Mouse (Mus musculus): Measurements from ENCODE around the gene D430041D05Rik. TPM values are rescaled to one million over a fixed set of nuclear protein-coding genes. Genes with fewer than 3 reads are reported as not detected.
A peak's percentile ranks its signal among the peaks of the same experiment; 100 is the strongest.

D430041D05Rik gene
- polyA plus RNA-seq, 1 experiment from 2014 or later, result 10.2 TPM

DNA sequence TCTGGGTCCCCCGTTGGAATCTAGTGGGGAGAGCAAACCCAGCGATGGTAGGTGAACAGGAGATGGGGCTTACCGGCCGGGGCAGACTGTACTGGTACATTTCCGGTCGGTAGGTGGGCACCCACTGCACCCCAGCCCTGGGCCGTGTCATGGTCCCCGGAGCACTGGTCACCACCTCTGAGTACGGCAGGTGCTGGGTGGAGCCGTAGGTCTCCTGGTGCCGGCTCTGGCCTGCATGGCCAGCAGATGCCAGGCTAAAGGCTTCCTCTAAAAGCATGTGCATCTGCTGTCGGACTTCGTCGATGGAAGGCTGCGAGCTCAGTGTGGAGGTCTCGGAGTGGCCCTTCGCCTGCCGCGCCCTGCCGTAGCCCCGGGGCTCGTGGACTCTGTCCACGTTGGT lies 243.0 kb downstream of the D430041D05Rik start:
- Histone ChIP-seq H3K27me3 (no peaks in the 10 kb centered on the region), H3K4me3 (no peak overlapping the region), H3K4me2 (no peak overlapping the region), H3K9me3 (no peaks in the 10 kb centered on the region), H3K9ac (no peak overlapping the region), H3K36me3 (peaks cover 9% of the 10 kb centered on the region), H3K27ac (replicated peaks) (0 out of 2 replicates have a peak overlapping the region, but pooled peaks have one; percentile 9), H3K4me1 (replicated peaks) (0 out of 2 replicates have a peak, but pooled peaks cover 4% of the 10 kb centered on the region)
- WGBS, result 90% methylated on average over 23 of the region's 23 CpGs
- ATAC-seq (ENCODE audit: low FRiP score, low read depth), result 0 out of 2 replicates have a peak, but pooled peaks have one; percentile 28

GRCm38 (mm10) chr2:104165631-104166030 lies 245.2 kb downstream of the D430041D05Rik start:
- H3K4me1 ChIP-seq (replicated peaks), result 0 out of 2 replicates have a peak, but pooled peaks cover 4% of the 10 kb centered on the region
- no peak overlapping the region for H3K27ac ChIP-seq (replicated peaks)
- H3K36me3 ChIP-seq, result peaks cover 9% of the 10 kb centered on the region
- no peak overlapping the region for H3K4me2 ChIP-seq
- H3K9me3 ChIP-seq, result no peaks in the 10 kb centered on the region
- ATAC-seq (ENCODE audit: low FRiP score, low read depth), result no peak
- no peak overlapping the region for H3K9ac ChIP-seq
- H3K4me3 ChIP-seq, result no peak overlapping the region
- no peaks in the 10 kb centered on the region for H3K27me3 ChIP-seq
- 94% methylated on average over 2 of the region's 2 CpGs for WGBS

- no peak overlapping the region for H3K9ac ChIP-seq
- 87% methylated on average over 4 of the region's 4 CpGs for WGBS
- no peak overlapping the region for H3K4me3 ChIP-seq
- ATAC-seq (ENCODE audit: low FRiP score, low read depth), result no peak
- peaks cover 9% of the 10 kb centered on the region for H3K36me3 ChIP-seq
- no peaks in the 10 kb centered on the region for H3K9me3 ChIP-seq
- H3K27me3 ChIP-seq, result no peaks in the 10 kb centered on the region
- 0 out of 2 replicates have a peak, but pooled peaks cover 4% of the 10 kb centered on the region for H3K4me1 ChIP-seq (replicated peaks)
- H3K4me2 ChIP-seq, result no peak overlapping the region
- no peak overlapping the region for H3K27ac ChIP-seq (replicated peaks)
These were observed 246.8 kb downstream of the D430041D05Rik start for GRCm38 (mm10) chr2:104163978-104164487.

DNA sequence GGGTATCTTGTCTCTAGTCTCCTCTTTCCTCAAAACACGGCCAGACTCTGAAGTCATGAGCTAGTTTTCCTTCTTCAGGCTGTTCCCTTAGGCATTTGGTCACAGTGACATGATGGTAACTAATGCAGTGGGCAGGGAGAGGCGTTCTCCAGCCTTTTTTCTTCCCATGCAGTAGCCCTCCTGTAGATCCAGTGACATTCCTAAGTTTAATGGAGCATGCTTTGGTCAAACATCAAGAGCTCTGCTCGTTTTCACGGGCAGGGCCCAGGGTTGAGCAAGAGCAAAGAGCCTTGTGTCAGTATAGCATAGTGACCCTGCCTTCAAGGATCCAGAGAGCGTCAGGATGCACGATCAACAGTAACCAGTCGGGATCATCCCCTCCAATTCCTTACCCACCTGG lies 247.4 kb downstream of the D430041D05Rik start:
- H3K9me3 ChIP-seq, result no peaks in the 10 kb centered on the region
- no peaks in the 10 kb centered on the region for H3K27me3 ChIP-seq
- H3K4me2 ChIP-seq, result no peak overlapping the region
- H3K27ac ChIP-seq (replicated peaks), result no peak overlapping the region
- no peak for ATAC-seq (ENCODE audit: low FRiP score, low read depth)
- H3K4me1 ChIP-seq (replicated peaks), result no peaks in the 10 kb centered on the region
- H3K9ac ChIP-seq, result no peak overlapping the region
- H3K36me3 ChIP-seq, result peaks cover 9% of the 10 kb centered on the region
- 81% methylated on average over 7 of the region's 7 CpGs for WGBS
- no peak overlapping the region for H3K4me3 ChIP-seq

GRCm38 (mm10) chr2:104157831-104158230 lies 253.0 kb downstream of the D430041D05Rik start:
- H3K4me3 ChIP-seq, result no peak overlapping the region
- no peaks in the 10 kb centered on the region for H3K4me1 ChIP-seq (replicated peaks)
- no peak overlapping the region for H3K27ac ChIP-seq (replicated peaks)
- H3K4me2 ChIP-seq, result no peak overlapping the region
- H3K9me3 ChIP-seq, result no peaks in the 10 kb centered on the region
- WGBS, result 79% methylated on average over 4 of the region's 4 CpGs
- H3K36me3 ChIP-seq, result 0 out of 2 replicates have a peak, but pooled peaks cover 4% of the 10 kb centered on the region
- no peak overlapping the region for H3K9ac ChIP-seq
- no peaks in the 10 kb centered on the region for H3K27me3 ChIP-seq
- ATAC-seq (ENCODE audit: low FRiP score, low read depth), result no peak

DNA sequence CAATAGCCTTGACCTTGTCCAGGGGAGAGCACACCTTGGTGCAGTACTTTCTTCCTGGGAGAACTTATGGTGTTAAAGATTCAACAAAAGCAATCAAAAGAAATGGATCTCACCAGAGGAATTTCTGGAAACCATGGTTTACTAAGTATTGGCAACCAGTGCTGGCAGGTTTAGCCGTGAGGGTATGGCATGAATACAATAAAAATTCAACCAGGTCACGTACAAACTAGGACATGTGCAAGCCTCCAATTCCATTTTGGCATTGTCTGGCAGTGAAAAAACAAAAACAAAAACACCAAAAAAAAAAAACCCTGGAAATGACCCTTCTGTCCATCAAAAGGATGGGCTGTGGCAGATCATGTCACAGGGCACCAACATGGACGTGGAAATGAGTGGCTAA lies 256.9 kb downstream of the D430041D05Rik start:
- ATAC-seq (ENCODE audit: low FRiP score, low read depth), result no peak
- 80% methylated on average over 3 of the region's 3 CpGs for WGBS
- Histone ChIP-seq H3K27me3 (no peaks in the 10 kb centered on the region), H3K4me3 (no peak overlapping the region), H3K4me2 (no peak overlapping the region), H3K4me1 (replicated peaks) (no peaks in the 10 kb centered on the region), H3K9ac (no peak overlapping the region), H3K27ac (replicated peaks) (no peak overlapping the region), H3K9me3 (no peaks in the 10 kb centered on the region), H3K36me3 (peaks cover 25% of the 10 kb centered on the region)

DNA sequence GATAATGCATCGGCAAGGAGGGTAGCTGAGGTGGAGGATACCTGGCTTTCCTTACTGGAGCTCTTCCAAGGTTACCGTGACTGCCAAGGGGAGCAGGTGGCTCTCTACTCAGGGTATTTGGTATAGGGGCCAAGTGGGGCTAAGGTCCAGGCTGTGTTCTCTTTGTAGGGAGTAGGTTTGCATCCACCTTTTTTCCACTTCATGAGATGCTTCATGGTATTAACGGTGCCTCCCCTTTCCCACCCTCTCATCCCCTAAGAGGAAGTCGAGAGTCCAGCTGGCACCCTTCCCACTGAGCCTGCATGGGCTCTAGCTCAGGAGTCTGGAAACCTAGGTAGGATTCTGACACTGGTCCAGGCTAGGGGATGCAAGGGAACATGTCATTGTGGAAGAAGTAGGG lies 257.5 kb downstream of the D430041D05Rik start:
- H3K4me3 ChIP-seq, result no peak overlapping the region
- H3K9ac ChIP-seq, result no peak overlapping the region
- H3K9me3 ChIP-seq, result no peaks in the 10 kb centered on the region
- no peak overlapping the region for H3K27ac ChIP-seq (replicated peaks)
- H3K27me3 ChIP-seq, result no peaks in the 10 kb centered on the region
- WGBS, result 75% methylated on average over 4 of the region's 4 CpGs
- H3K4me2 ChIP-seq, result no peak overlapping the region
- H3K36me3 ChIP-seq, result peaks cover 25% of the 10 kb centered on the region
- 0 out of 2 replicates have a peak, but pooled peaks have one; percentile 11 for ATAC-seq (ENCODE audit: low FRiP score, low read depth)
- H3K4me1 ChIP-seq (replicated peaks), result no peaks in the 10 kb centered on the region

DNA sequence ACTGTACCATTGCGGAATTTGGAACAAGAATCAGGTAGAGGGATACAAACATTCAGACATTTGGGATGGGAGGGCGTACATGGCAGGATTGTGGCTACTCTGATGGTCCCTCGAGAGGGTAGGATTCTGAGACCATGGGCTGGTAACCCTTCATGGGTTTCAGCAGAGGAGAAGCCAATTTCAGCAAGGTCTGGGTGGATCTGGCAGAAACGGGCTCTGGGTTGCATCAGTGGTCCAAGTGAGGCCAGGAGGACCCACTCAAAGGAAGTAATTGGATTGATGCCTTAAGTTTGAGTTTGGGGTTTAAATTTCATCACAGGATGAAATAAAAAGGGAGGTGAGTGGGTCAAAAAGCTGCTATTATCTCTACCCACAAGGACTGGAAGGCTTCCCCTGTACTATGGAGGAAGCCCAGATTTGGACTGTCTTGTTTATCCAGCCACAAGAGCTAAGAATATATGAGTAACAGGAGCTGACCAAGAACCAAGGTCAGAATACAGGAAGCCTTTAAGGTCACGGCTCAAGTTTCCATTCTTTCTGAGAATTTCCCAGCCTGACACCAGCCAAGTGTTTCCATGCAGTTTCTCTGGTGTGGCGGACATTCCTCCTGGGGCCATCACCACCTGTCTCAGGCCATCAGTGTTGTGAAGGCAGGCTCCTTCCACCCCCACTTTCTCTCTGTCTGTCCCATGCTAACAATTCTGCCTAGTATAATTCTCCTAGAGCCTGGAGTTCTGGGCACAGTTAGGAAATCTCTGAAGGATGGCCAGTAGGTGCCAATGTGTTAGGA lies 260.0 kb downstream of the D430041D05Rik start:
- no peak for ATAC-seq (ENCODE audit: low FRiP score, low read depth)

GRCm38 (mm10) chr2:104147910-104148561 lies 262.8 kb downstream of the D430041D05Rik start:
- no peaks in the 10 kb centered on the region for H3K9me3 ChIP-seq
- H3K4me1 ChIP-seq (replicated peaks), result no peaks in the 10 kb centered on the region
- no peak overlapping the region for H3K4me2 ChIP-seq
- H3K4me3 ChIP-seq, result no peak overlapping the region
- no peak overlapping the region for H3K27ac ChIP-seq (replicated peaks)
- no peak overlapping the region for H3K9ac ChIP-seq
- no peaks in the 10 kb centered on the region for H3K27me3 ChIP-seq
- no peak for ATAC-seq (ENCODE audit: low FRiP score, low read depth)
- peaks cover 28% of the 10 kb centered on the region for H3K36me3 ChIP-seq
- WGBS, result 81% methylated on average over 4 of the region's 4 CpGs

More for the DNA sequence above, 260.0 kb downstream of the D430041D05Rik start:
- no peaks in the 10 kb centered on the region for H3K9me3 ChIP-seq
- H3K4me2 ChIP-seq, result no peak overlapping the region
- 92% methylated on average over 6 of the region's 6 CpGs for WGBS
- peaks cover 31% of the 10 kb centered on the region for H3K36me3 ChIP-seq
- H3K4me3 ChIP-seq, result no peak overlapping the region
- no peaks in the 10 kb centered on the region for H3K27me3 ChIP-seq
- no peak overlapping the region for H3K9ac ChIP-seq
- no peak overlapping the region for H3K27ac ChIP-seq (replicated peaks)
- no peaks in the 10 kb centered on the region for H3K4me1 ChIP-seq (replicated peaks)

GRCm38 (mm10) chr2:104145983-104146382 lies 264.8 kb downstream of the D430041D05Rik start:
- 67% methylated on average over 1 of the region's 1 CpGs for WGBS
- Histone ChIP-seq H3K36me3 (peaks cover 13% of the 10 kb centered on the region), H3K27me3 (no peaks in the 10 kb centered on the region), H3K4me3 (no peak overlapping the region), H3K9ac (no peak overlapping the region), H3K4me1 (replicated peaks) (no peaks in the 10 kb centered on the region), H3K4me2 (no peak overlapping the region), H3K27ac (replicated peaks) (no peak overlapping the region), H3K9me3 (no peaks in the 10 kb centered on the region)
- ATAC-seq (ENCODE audit: low FRiP score, low read depth), result no peak

GRCm38 (mm10) chr2:104144004-104144403 lies 266.8 kb downstream of the D430041D05Rik start:
- H3K4me3 ChIP-seq, result no peak overlapping the region
- H3K27ac ChIP-seq (replicated peaks), result no peak overlapping the region
- no peak overlapping the region for H3K4me2 ChIP-seq
- peaks cover 7% of the 10 kb centered on the region; the same call in 1 of the 2 replicates for H3K36me3 ChIP-seq
- no peaks in the 10 kb centered on the region for H3K27me3 ChIP-seq
- no peak for ATAC-seq (ENCODE audit: low FRiP score, low read depth)
- H3K9ac ChIP-seq, result no peak overlapping the region
- WGBS, result 87% methylated on average over 12 of the region's 12 CpGs
- no peaks in the 10 kb centered on the region for H3K9me3 ChIP-seq
- no peaks in the 10 kb centered on the region for H3K4me1 ChIP-seq (replicated peaks)

- WGBS, result 90% methylated on average over 8 of the region's 8 CpGs
- Histone ChIP-seq H3K9me3 (no peaks in the 10 kb centered on the region), H3K9ac (no peak overlapping the region), H3K4me3 (no peak overlapping the region), H3K4me2 (no peak overlapping the region), H3K4me1 (replicated peaks) (no peaks in the 10 kb centered on the region), H3K36me3 (no peaks in the 10 kb centered on the region), H3K27me3 (no peaks in the 10 kb centered on the region), H3K27ac (replicated peaks) (no peak overlapping the region)
- no peak for ATAC-seq (ENCODE audit: low FRiP score, low read depth)
These were observed 268.7 kb downstream of the D430041D05Rik start for GRCm38 (mm10) chr2:104142140-104142539.

Measured in hindbrain, embryonic 15.5 days (tissue).